ENCODE assay signal across 28 mouse cellular contexts in the genomic region with DNA sequence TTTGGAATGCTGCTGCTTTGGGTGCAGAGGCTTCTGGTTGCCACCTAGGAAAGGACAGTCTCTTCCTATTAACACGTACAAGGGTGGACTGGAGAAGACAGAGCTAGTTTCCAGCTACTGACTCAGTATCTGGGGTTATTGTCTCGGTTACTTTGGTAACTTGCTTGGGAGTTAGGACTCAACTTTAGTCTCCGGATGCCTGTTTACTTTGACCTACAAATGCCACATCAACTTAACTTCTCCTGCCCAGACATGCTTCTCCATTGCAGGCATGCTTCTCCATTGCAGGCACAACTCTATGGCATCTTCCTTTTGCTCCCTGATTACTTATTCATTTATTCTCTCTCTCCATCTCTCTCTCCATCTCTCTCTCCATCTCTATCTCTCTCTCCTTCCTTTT.
"Had no signal": no experiment of that assay in that cellular context is flagged by ENCODE, and none has a peak within 500 bp of the region (broad histone marks: within the 10 kb centered on the region; RNA-seq: fewer than 3 reads in every experiment).

No protein-coding gene starts in this region.

- H3K9me3 ChIP-seq: embryonic facial prominence, embryonic 10.5 days; embryonic facial prominence, embryonic 12.5 days; embryonic facial prominence, embryonic 13.5 days; embryonic facial prominence, embryonic 15.5 days; forebrain, embryonic 10.5 days; forebrain, embryonic 12.5 days; forebrain, embryonic 13.5 days; forebrain, embryonic 15.5 days had no signal

- H3K4me3 ChIP-seq: embryonic facial prominence, embryonic 10.5 days; embryonic facial prominence, embryonic 12.5 days; embryonic facial prominence, embryonic 13.5 days; embryonic facial prominence, embryonic 15.5 days; erythroblast, embryonic 14.5 days; forebrain, embryonic 10.5 days; forebrain, embryonic 12.5 days; forebrain, embryonic 13.5 days; forebrain, embryonic 15.5 days; gastrocnemius, adult 2 months; heart, adult 2 months had no signal

- DNase-seq: cerebellum, adult 2 months; cerebellum, adult 8-10 months; cerebellum, adult 9-10 months; cerebellum, adult 9-11 months; cerebellum, postnatal 10 days; cerebellum, postnatal 14 days; cerebellum, postnatal 25 days; cerebellum, postnatal 36 days; embryo, embryonic 11 days; forebrain, postnatal 0 days; gastrocnemius, adult 2 months; gastrocnemius, postnatal 10 days; gastrocnemius, postnatal 14 days; gastrocnemius, postnatal 25 days; gastrocnemius, postnatal 36 days; heart, adult 18-20 months; heart, adult 2 months had no signal

- H3K9ac ChIP-seq: embryonic facial prominence, embryonic 12.5 days; embryonic facial prominence, embryonic 13.5 days; embryonic facial prominence, embryonic 15.5 days; forebrain, embryonic 12.5 days; forebrain, embryonic 13.5 days; forebrain, embryonic 15.5 days; forebrain, postnatal 0 days had no signal

- H3K36me3 ChIP-seq: embryonic facial prominence, embryonic 10.5 days; embryonic facial prominence, embryonic 12.5 days; embryonic facial prominence, embryonic 13.5 days; embryonic facial prominence, embryonic 15.5 days; forebrain, embryonic 10.5 days; forebrain, embryonic 12.5 days; forebrain, embryonic 15.5 days had no signal

- H3K4me2 ChIP-seq: embryonic facial prominence, embryonic 12.5 days; embryonic facial prominence, embryonic 13.5 days; embryonic facial prominence, embryonic 15.5 days; forebrain, embryonic 12.5 days; forebrain, embryonic 13.5 days; forebrain, embryonic 15.5 days had no signal

- H3K27ac ChIP-seq: embryonic facial prominence, embryonic 10.5 days; embryonic facial prominence, embryonic 12.5 days; embryonic facial prominence, embryonic 13.5 days; embryonic facial prominence, embryonic 15.5 days; forebrain, embryonic 10.5 days; forebrain, embryonic 12.5 days; forebrain, embryonic 13.5 days; forebrain, embryonic 15.5 days; gastrocnemius, adult 2 months; heart, adult 2 months had no signal

- H3K27me3 ChIP-seq: embryonic facial prominence, embryonic 12.5 days; embryonic facial prominence, embryonic 13.5 days; embryonic facial prominence, embryonic 15.5 days; forebrain, embryonic 12.5 days; forebrain, embryonic 15.5 days had no signal

- H3K4me1 ChIP-seq: forebrain, embryonic 15.5 days had no signal

- ATAC-seq: forebrain, embryonic 13.5 days; forebrain, embryonic 14.5 days; forebrain, embryonic 15.5 days; forebrain, embryonic 16.5 days; forebrain, postnatal 0 days had no signal
